Mouse (Mus musculus) MEL (cell line): ENCODE data around the gene Kansl2. TPM values are rescaled to one million over a fixed set of nuclear protein-coding genes. Genes with fewer than 3 reads are reported as not detected.

Source experiments
- DNase-seq: peaks from one replicate; pipeline ENCODE4 v3.0.0; 2011; ENCODE audit warnings: low read depth, low spot score
- H3K27ac ChIP-seq: 2 replicates; pipeline ENCODE4 v1.5.1; 2012; ENCODE audit warnings: low read depth, mild to moderate bottlenecking, control low read depth, low read length, moderate library complexity; ENCODE audit not compliant: control insufficient read depth
- H3K27me3 ChIP-seq, 2 experiments: fragments of 150-350 bp in 1 of 2; sonication (generic) in 1 of 2; 2 replicates each; pipeline ENCODE4 v1.6.1; 2012; ENCODE audit warnings: low read length in 2 of 2, mild to moderate bottlenecking in 2 of 2, improper control_type of control experiment in 1 of 2, moderate library complexity in 1 of 2; ENCODE audit not compliant: insufficient read depth in 2 of 2, control insufficient read depth in 1 of 2
- H3K36me3 ChIP-seq, 2 experiments: 2 replicates each; pipeline ENCODE4 v1.6.1; 2012 to 2014; ENCODE audit warnings: low read length in 2 of 2, improper control_type of control experiment in 1 of 2, inconsistent platforms in 1 of 2, mild to moderate bottlenecking in 1 of 2; ENCODE audit not compliant: insufficient read depth in 2 of 2, control insufficient read depth in 1 of 2
- H3K4me1 ChIP-seq, 2 experiments: fragments of 150-350 bp in 1 of 2; sonication (generic) in 1 of 2; 2 replicates each; pipeline ENCODE4 v1.6.1; 2012; ENCODE audit warnings: low read length in 2 of 2, improper control_type of control experiment in 1 of 2, mild to moderate bottlenecking in 1 of 2; ENCODE audit not compliant: insufficient read depth in 2 of 2, control insufficient read depth in 1 of 2
- H3K4me3 ChIP-seq, 2 experiments: fragments of 150-350 bp in 1 of 2; sonication (generic) in 1 of 2; 2 replicates each; pipeline ENCODE4 v1.5.1; 2012; ENCODE audit warnings: low read depth in 2 of 2, low read length in 2 of 2, mild to moderate bottlenecking in 2 of 2, moderate library complexity in 2 of 2, control low read depth in 1 of 2, improper control_type of control experiment in 1 of 2; ENCODE audit not compliant: control insufficient read depth in 1 of 2, insufficient read depth in 1 of 2
- H3K79me2 ChIP-seq: 2 replicates; pipeline ENCODE4 v1.6.1; 2012; ENCODE audit warnings: mild to moderate bottlenecking, low read length, moderate library complexity; ENCODE audit not compliant: control insufficient read depth, poor library complexity, insufficient read depth
- H3K9ac ChIP-seq: 2 replicates; pipeline ENCODE4 v1.6.1; 2012; ENCODE audit warnings: low read depth, mild to moderate bottlenecking, control low read depth, low read length, moderate library complexity; ENCODE audit not compliant: control insufficient read depth, poor library complexity, severe bottlenecking
- H3K9me3 ChIP-seq: fragments of 150-350 bp; sonication (generic); replicated peaks from 2 replicates; pipeline ENCODE4 v1.6.1; 2012; ENCODE audit warnings: mild to moderate bottlenecking, low read length, improper control_type of control experiment, moderate library complexity; ENCODE audit not compliant: insufficient read depth
- BHLHE40 ChIP-seq: IDR thresholded peaks from 2 replicates; pipeline ENCODE4 v1.6.1; 2012; ENCODE audit warnings: low read depth, mild to moderate bottlenecking, inconsistent platforms, low read length, improper control_type of control experiment, borderline replicate concordance
- CHD1 ChIP-seq: IDR thresholded peaks from 2 replicates; pipeline ENCODE4 v1.6.1; 2012; ENCODE audit warnings: low read depth, mild to moderate bottlenecking, inconsistent platforms, low read length, improper control_type of control experiment
- CHD2 ChIP-seq: IDR thresholded peaks from 2 replicates; pipeline ENCODE4 v1.6.1; 2011; ENCODE audit warnings: low read length, improper control_type of control experiment
- CTCF ChIP-seq, 3 experiments: IDR thresholded peaks in 2 of 3; conservative IDR thresholded peaks in 1 of 3; 2 replicates each; pipeline ENCODE4 v1.5.1; 2011 to 2012; ENCODE audit warnings: low read length in 3 of 3, low read depth in 2 of 3, mild to moderate bottlenecking in 2 of 3, improper control_type of control experiment in 1 of 3, inconsistent platforms in 1 of 3, mixed read lengths in 1 of 3, moderate library complexity in 1 of 3; ENCODE audit not compliant: control insufficient read depth in 1 of 3, insufficient read depth in 1 of 3, poor library complexity in 1 of 3, severe bottlenecking in 1 of 3
- ELF1 ChIP-seq: IDR thresholded peaks from 2 replicates; pipeline ENCODE4 v1.6.1; 2014; ENCODE audit warnings: low read depth, mild to moderate bottlenecking, inconsistent platforms, low read length, improper control_type of control experiment, moderate library complexity
- ETS1 ChIP-seq: IDR thresholded peaks from 2 replicates; pipeline ENCODE4 v1.6.1; 2012; ENCODE audit warnings: low read depth, mild to moderate bottlenecking, inconsistent platforms, low read length, improper control_type of control experiment, moderate library complexity
- GATA1 ChIP-seq: IDR thresholded peaks from 2 replicates; pipeline ENCODE4 v1.6.1; 2011; ENCODE audit warnings: low read depth, low read length, improper control_type of control experiment
- HCFC1 ChIP-seq: IDR thresholded peaks from 2 replicates; pipeline ENCODE4 v1.6.1; 2012; ENCODE audit warnings: low read depth, mild to moderate bottlenecking, inconsistent platforms, low read length, improper control_type of control experiment, moderate library complexity
- JUND ChIP-seq: IDR thresholded peaks from 2 replicates; pipeline ENCODE4 v1.6.1; 2011; ENCODE audit warnings: low read depth, mild to moderate bottlenecking, improper control_type of control experiment, low read length
- KAT2A ChIP-seq: conservative IDR thresholded peaks from 2 replicates; pipeline ENCODE4 v1.6.1; 2012; ENCODE audit warnings: low read depth, low read length, improper control_type of control experiment, inconsistent platforms
- MAFK ChIP-seq: IDR thresholded peaks from 2 replicates; pipeline ENCODE4 v1.6.1; 2011; ENCODE audit warnings: low read depth, mild to moderate bottlenecking, low read length, improper control_type of control experiment, borderline replicate concordance
- MAX ChIP-seq: IDR thresholded peaks from 2 replicates; pipeline ENCODE4 v1.6.1; 2011; ENCODE audit warnings: low read length, improper control_type of control experiment
- MAZ ChIP-seq: IDR thresholded peaks from 2 replicates; pipeline ENCODE4 v1.6.1; 2012; ENCODE audit warnings: low read depth, mild to moderate bottlenecking, inconsistent platforms, low read length, improper control_type of control experiment
- MEF2A ChIP-seq: IDR thresholded peaks from 2 replicates; pipeline ENCODE4 v1.6.1; 2014; ENCODE audit warnings: low read depth, mild to moderate bottlenecking, inconsistent platforms, low read length, improper control_type of control experiment; ENCODE audit not compliant: poor library complexity, insufficient replicate concordance, severe bottlenecking; ENCODE audit errors: extremely low read depth
- MYB ChIP-seq: IDR thresholded peaks from 2 replicates; pipeline ENCODE4 v1.6.1; 2011; ENCODE audit warnings: mild to moderate bottlenecking, low read depth, low read length, improper control_type of control experiment
- MYC ChIP-seq: IDR thresholded peaks from 2 replicates; pipeline ENCODE4 v1.6.1; 2011; ENCODE audit warnings: low read depth, mild to moderate bottlenecking, low read length, improper control_type of control experiment, moderate library complexity
- NELFE ChIP-seq: IDR thresholded peaks from 2 replicates; pipeline ENCODE4 v1.6.1; 2011; ENCODE audit warnings: low read depth, low read length, improper control_type of control experiment
- NRF1 ChIP-seq: IDR thresholded peaks from 2 replicates; pipeline ENCODE4 v1.6.1; 2014; ENCODE audit warnings: low read depth, mild to moderate bottlenecking, inconsistent platforms, low read length, improper control_type of control experiment, moderate library complexity; ENCODE audit not compliant: poor library complexity, insufficient read depth, severe bottlenecking
- POLR2AphosphoS2 ChIP-seq: IDR thresholded peaks from 2 replicates; pipeline ENCODE4 v1.6.1; 2011; ENCODE audit warnings: low read length, improper control_type of control experiment
- POLR2AphosphoS5 ChIP-seq: IDR thresholded peaks from 2 replicates; pipeline ENCODE4 v1.6.1; 2012; ENCODE audit warnings: low read depth, borderline replicate concordance, mild to moderate bottlenecking, inconsistent platforms, low read length, moderate library complexity, mixed read lengths
- RAD21 ChIP-seq: IDR thresholded peaks from 2 replicates; pipeline ENCODE4 v1.6.1; 2011; ENCODE audit warnings: mild to moderate bottlenecking, low read depth, low read length, improper control_type of control experiment
- RCOR1 ChIP-seq: IDR thresholded peaks from 2 replicates; pipeline ENCODE4 v1.6.1; 2012; ENCODE audit warnings: low read depth, mild to moderate bottlenecking, inconsistent platforms, low read length, improper control_type of control experiment
- SMC3 ChIP-seq: IDR thresholded peaks from 2 replicates; pipeline ENCODE4 v1.6.1; 2011; ENCODE audit warnings: low read depth, low read length, improper control_type of control experiment
- TAL1 ChIP-seq: IDR thresholded peaks from 2 replicates; pipeline ENCODE4 v1.6.1; 2012; ENCODE audit warnings: mild to moderate bottlenecking, inconsistent platforms, low read length, moderate library complexity, mixed read lengths
- TBP ChIP-seq: IDR thresholded peaks from 2 replicates; pipeline ENCODE4 v1.8.0; 2011; ENCODE audit warnings: low read depth, low read length, improper control_type of control experiment
- UBTF ChIP-seq: IDR thresholded peaks from 2 replicates; pipeline ENCODE4 v1.6.1; 2012; ENCODE audit warnings: low read depth, mild to moderate bottlenecking, inconsistent platforms, low read length, improper control_type of control experiment, moderate library complexity, borderline replicate concordance; ENCODE audit not compliant: insufficient read depth
- USF1 ChIP-seq: IDR thresholded peaks from 2 replicates; pipeline ENCODE4 v1.6.1; 2014; ENCODE audit warnings: low read depth, mild to moderate bottlenecking, inconsistent platforms, low read length, improper control_type of control experiment, moderate library complexity
- USF2 ChIP-seq, 2 experiments: IDR thresholded peaks; 2 replicates each; pipeline ENCODE4 v1.6.1; 2011 to 2012; ENCODE audit warnings: improper control_type of control experiment in 2 of 2, low read length in 2 of 2, borderline replicate concordance in 1 of 2, inconsistent platforms in 1 of 2, low read depth in 1 of 2, mild to moderate bottlenecking in 1 of 2; ENCODE audit not compliant: insufficient read depth in 1 of 2
- ZC3H11A ChIP-seq: IDR thresholded peaks from 2 replicates; pipeline ENCODE4 v1.6.1; 2012; ENCODE audit warnings: low read depth, mild to moderate bottlenecking, inconsistent platforms, low read length, improper control_type of control experiment
- ZKSCAN1 ChIP-seq: IDR thresholded peaks from 2 replicates; pipeline ENCODE4 v1.6.1; 2012; ENCODE audit warnings: low read depth, mild to moderate bottlenecking, inconsistent platforms, low read length, improper control_type of control experiment, moderate library complexity
- ZMIZ1 ChIP-seq: IDR thresholded peaks from 2 replicates; pipeline ENCODE4 v1.6.1; 2012; ENCODE audit warnings: low read depth, mild to moderate bottlenecking, inconsistent platforms, low read length, improper control_type of control experiment, moderate library complexity
- ZNF384 ChIP-seq: IDR thresholded peaks from 2 replicates; pipeline ENCODE4 v1.6.1; 2012; ENCODE audit warnings: low read depth, mild to moderate bottlenecking, inconsistent platforms, low read length, improper control_type of control experiment
- polyA plus RNA-seq, 2 experiments: library from polyadenylated mRNA; stranded (reverse) in 1 of 2; unstranded in 1 of 2; fragments of >175 nt in 1 of 2; fragments of >200 nt in 1 of 2; gene quantifications; 2 replicates each; pipeline versions ENCODE4 v1.2.1 to v1.2.4; 2012; ENCODE audit warnings: low replicate concordance in 2 of 2, low read depth in 1 of 2; ENCODE audit not compliant: insufficient read length in 2 of 2, insufficient read depth in 1 of 2, missing spikeins in 1 of 2
- total RNA-seq: library from RNA; depleted of rRNA; stranded (reverse); fragments of 300-350 nt; gene quantifications from 2 replicates; pipeline ENCODE4 v1.2.3, GENCODE M21; 2012

Kansl2 gene
- total and polyA plus RNA-seq, 3 experiments: 157 to 170 TPM; not detected in 1

DNA sequence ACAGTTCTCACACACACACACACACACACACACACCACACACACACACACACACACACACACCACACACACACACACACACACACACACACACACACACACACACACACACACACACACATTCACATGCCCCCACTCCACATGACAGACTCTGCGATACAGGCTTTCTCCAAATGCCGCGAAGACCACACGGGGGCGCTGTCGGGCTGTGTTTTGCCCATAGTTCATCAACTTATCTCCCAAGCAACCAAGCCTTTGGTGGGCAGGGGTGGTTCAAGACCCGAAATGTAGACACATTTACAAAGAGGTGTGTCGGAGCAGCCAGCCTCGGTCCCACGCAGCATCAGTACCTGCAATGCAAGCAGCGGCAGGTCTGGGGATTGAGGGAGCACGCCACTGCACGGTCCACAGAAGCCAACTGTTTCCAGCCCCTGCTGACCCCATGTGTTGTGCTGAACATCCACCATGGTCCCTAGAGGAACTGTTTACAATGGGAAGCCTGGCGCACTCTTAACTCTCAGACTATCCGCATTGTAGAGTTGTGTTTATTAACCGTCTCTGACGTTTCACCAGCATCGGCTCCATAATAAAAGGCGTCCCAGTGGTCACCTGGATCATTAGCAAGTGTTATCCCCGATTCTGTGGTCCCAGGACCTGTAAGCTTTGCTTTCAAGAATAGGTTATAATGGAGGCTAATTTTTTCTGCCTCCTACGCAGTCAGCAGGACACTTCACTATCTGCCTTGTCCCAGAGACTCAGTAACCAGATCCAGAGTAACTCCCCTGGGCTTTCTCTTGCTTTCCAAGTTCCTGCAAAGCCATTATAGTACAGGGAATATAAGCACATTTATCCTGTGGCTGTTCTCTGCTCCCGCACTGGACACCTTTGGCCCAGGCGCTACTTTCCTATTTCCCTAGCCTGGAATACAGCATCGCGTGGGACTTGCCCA lies 23.4 kb downstream of the Kansl2 start (continued):
- no peak for TF ChIP-seq HCFC1
- TF ChIP-seq MAX: no peak
- no peak for TF ChIP-seq MAFK
- TF ChIP-seq UBTF: no peak
- no peak for TF ChIP-seq MEF2A
- TF ChIP-seq TBP: 0 out of 2 replicates have a peak, but pooled peaks have one; percentile 32
- TF ChIP-seq CTCF (IDR thresholded peaks at IDR 0.05 in 2 of 3, conservative IDR thresholded peaks at IDR 0.05 in 1 of 3; ENCODE audit: control insufficient read depth in 1 of 3, insufficient read depth in 1 of 3, low read depth in 2 of 3, low read length in 3 of 3, poor library complexity in 1 of 3, severe bottlenecking in 1 of 3): peak; percentile 80 to 98 (median 89)
- TF ChIP-seq KAT2A: no peak
- no peak for TF ChIP-seq CHD2

DNA sequence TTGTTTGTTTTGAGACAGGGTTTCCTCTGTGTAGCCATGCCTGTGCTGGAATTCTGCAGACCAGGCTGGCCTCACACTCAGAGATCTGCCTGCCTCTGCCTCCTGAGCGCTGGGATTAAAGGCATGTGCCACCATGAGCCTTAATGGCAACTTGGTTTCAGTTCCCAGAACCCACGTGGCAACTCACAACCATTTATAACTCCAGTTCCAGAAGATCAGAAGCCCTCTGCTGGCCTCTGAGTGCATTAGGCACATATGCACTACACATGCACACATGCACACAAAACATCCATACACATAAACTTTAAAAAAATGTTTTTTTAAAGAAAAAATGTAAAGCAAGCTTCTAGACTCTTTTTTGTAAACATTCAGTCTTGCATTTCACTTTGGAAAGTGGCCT lies 24.7 kb downstream of the Kansl2 start:
- DNase-seq: peak; percentile 72
- H3K4me1 ChIP-seq: peaks cover 18 to 37% of the 10 kb centered on the region in 2 experiments
- H3K9ac ChIP-seq: no peak overlapping the region
- no peak overlapping the region for H3K4me3 ChIP-seq
- no peaks in the 10 kb centered on the region for H3K9me3 ChIP-seq
- peaks cover 0 to 26% of the 10 kb centered on the region in 2 experiments; a peak in 2 of 4 replicates for H3K36me3 ChIP-seq
- H3K79me2 ChIP-seq: no peaks in the 10 kb centered on the region; the same call in 1 of the 2 replicates
- H3K27ac ChIP-seq: no peak overlapping the region
- no peaks in the 10 kb centered on the region for H3K27me3 ChIP-seq
- TF ChIP-seq MAZ (no peak), ZC3H11A (no peak), NRF1 (no peak), ZMIZ1 (no peak), SMC3 (peak; percentile 32), CTCF (IDR thresholded peaks at IDR 0.05 in 2 of 3, conservative IDR thresholded peaks at IDR 0.05 in 1 of 3; ENCODE audit: control insufficient read depth in 1 of 3, insufficient read depth in 1 of 3, low read depth in 2 of 3, low read length in 3 of 3, poor library complexity in 1 of 3, severe bottlenecking in 1 of 3) (peak; percentile 18 to 61 (median 35); a peak in 5 of 6 replicates), JUND (no peak), POLR2AphosphoS5 (no peak), ELF1 (no peak), CHD1 (no peak), RAD21 (no peak; the same call in 1 of the 2 replicates), ZNF384 (no peak), MYC (peak; percentile 96), POLR2AphosphoS2 (no peak), BHLHE40 (no peak), GATA1 (no peak), TAL1 (no peak), TBP (no peak), RCOR1 (no peak), MYB (no peak), UBTF (no peak), USF2 (IDR thresholded peaks at IDR 0.05; ENCODE audit: borderline replicate concordance in 1 of 2, insufficient read depth in 1 of 2, low read depth in 1 of 2, low read length in 2 of 2) (no peak), NELFE (0 out of 2 replicates have a peak, but pooled peaks have one; percentile 16), ETS1 (0 out of 2 replicates have a peak, but pooled peaks have one; percentile 23), ZKSCAN1 (no peak), USF1 (peak; percentile 72)
